Mouse (Mus musculus) C2C12 (cell line): Measurements from ENCODE around the gene Bsn. TPM values are rescaled to one million over a fixed set of nuclear protein-coding genes. Genes with fewer than 3 reads are reported as not detected.

Source experiments
- H3K27me3 ChIP-seq: one replicate; pipeline ENCODE4 v1.6.1; 2011; ENCODE audit not compliant: control insufficient read depth, insufficient read depth, insufficient read length
- H3K36me3 ChIP-seq: one replicate; pipeline ENCODE4 v1.6.1; 2011; ENCODE audit not compliant: control insufficient read depth, insufficient read depth
- H3K4me3 ChIP-seq: one replicate; pipeline ENCODE4 v1.5.1; 2011; ENCODE audit warnings: mild to moderate bottlenecking, control low read depth; ENCODE audit not compliant: poor library complexity, insufficient read depth, severe bottlenecking
- H3K79me2 ChIP-seq: one replicate; pipeline ENCODE4 v1.6.1; 2011; ENCODE audit not compliant: control insufficient read depth, insufficient read depth
- H3K79me3 ChIP-seq: one replicate; pipeline ENCODE4 v1.6.1; 2011; ENCODE audit warnings: low read depth, control low read depth
- H3ac ChIP-seq: one replicate; pipeline ENCODE3; 2011; ENCODE audit warnings: low read depth; ENCODE audit not compliant: control insufficient read depth, insufficient read length
- CEBPB ChIP-seq: IDR thresholded peaks from one replicate; pipeline ENCODE4 v1.6.1; 2011; ENCODE audit warnings: low read depth, mild to moderate bottlenecking, control low read depth, moderate library complexity
- CTCF ChIP-seq: IDR thresholded peaks from one replicate; pipeline ENCODE4 v1.5.1; 2011; ENCODE audit not compliant: control insufficient read depth, insufficient read depth, insufficient read length
- FOSL1 ChIP-seq: IDR thresholded peaks from one replicate; pipeline ENCODE4 v1.8.0; 2011; ENCODE audit warnings: mild to moderate bottlenecking, low read length; ENCODE audit not compliant: poor library complexity, insufficient read depth, severe bottlenecking
- MAX ChIP-seq: IDR thresholded peaks from one replicate; pipeline ENCODE4 v1.6.1; 2011; ENCODE audit warnings: mild to moderate bottlenecking, control low read depth
- MYOD1 ChIP-seq: IDR thresholded peaks from one replicate; pipeline ENCODE4 v1.6.1; 2011; ENCODE audit warnings: low read depth; ENCODE audit not compliant: control insufficient read depth, insufficient read length
- MYOG ChIP-seq: IDR thresholded peaks from one replicate; pipeline ENCODE4 v1.6.1; 2011; ENCODE audit not compliant: control insufficient read depth, insufficient read length; ENCODE audit errors: extremely low read depth
- USF1 ChIP-seq: IDR thresholded peaks from one replicate; pipeline ENCODE4 v1.6.1; 2011; ENCODE audit warnings: low read depth, mild to moderate bottlenecking, control low read depth, moderate library complexity
- polyA plus RNA-seq: library from polyadenylated mRNA; unstranded; fragments of >200 nt; fragmentation: generic; extraction: Trizol; gene quantifications from one replicate; pipeline ENCODE4 v1.2.1, GENCODE M21; 2012; ENCODE audit warnings: missing spikeins

Gene Bsn
- polyA plus RNA-seq, 1 experiment, result 0.85 TPM

DNA sequence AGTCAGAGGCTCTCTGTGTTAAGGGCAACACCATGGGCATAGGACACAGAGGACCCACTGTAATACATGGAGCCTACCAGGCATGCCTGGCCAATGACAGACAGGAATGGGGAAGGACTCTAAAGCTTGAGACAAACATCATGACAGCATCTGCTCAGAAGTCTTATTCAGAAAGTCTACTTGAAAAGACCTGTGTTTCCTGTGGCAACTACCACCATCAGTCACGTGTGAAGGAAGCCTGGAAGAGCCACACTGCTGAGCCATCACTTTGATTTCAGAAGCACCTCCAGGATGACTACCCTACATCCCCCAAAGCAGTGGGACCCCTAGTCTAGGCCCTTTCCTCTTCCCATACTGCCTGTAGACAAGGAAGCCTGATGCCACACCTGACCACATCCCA lies 39.7 kb downstream of the Bsn start:
- H3K27me3 ChIP-seq, result no peaks in the 10 kb centered on the region
- TF ChIP-seq USF1, result no peak
- TF ChIP-seq FOSL1, result no peak
- no peak for TF ChIP-seq MYOD1
- no peaks in the 10 kb centered on the region for H3K36me3 ChIP-seq
- no peak overlapping the region for H3ac ChIP-seq
- no peaks in the 10 kb centered on the region for H3K79me3 ChIP-seq
- no peaks in the 10 kb centered on the region for H3K79me2 ChIP-seq
- H3K4me3 ChIP-seq, result no peak overlapping the region

DNA sequence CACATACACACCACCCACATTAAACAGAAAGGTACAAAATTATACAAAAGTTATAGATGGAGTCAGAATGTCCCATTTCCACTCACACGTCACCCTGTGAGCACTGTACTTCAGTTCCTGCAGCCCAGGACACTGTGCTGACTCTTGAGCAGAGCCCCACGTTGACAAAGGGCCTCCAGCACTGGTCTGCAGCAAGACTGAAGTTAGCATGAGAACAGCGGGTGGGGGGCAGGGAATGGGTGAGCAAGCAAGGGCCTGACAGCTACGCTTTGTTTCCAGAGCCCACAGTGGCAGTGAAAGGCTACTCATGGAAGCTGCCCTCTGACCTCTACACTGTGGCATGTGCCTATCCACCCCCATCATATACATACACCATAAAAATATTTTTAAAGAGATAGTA lies 40.4 kb downstream of the Bsn start:
- Histone ChIP-seq H3K79me2 (no peaks in the 10 kb centered on the region), H3K79me3 (no peaks in the 10 kb centered on the region), H3K36me3 (no peaks in the 10 kb centered on the region), H3K27me3 (no peaks in the 10 kb centered on the region), H3K4me3 (no peak overlapping the region), H3ac (no peak overlapping the region)
- no peak for TF ChIP-seq CEBPB
- TF ChIP-seq MYOG, result no peak
- no peak for TF ChIP-seq FOSL1
- TF ChIP-seq MYOD1, result no peak
- no peak for TF ChIP-seq MAX
- TF ChIP-seq CTCF, result no peak
- TF ChIP-seq USF1, result no peak

DNA sequence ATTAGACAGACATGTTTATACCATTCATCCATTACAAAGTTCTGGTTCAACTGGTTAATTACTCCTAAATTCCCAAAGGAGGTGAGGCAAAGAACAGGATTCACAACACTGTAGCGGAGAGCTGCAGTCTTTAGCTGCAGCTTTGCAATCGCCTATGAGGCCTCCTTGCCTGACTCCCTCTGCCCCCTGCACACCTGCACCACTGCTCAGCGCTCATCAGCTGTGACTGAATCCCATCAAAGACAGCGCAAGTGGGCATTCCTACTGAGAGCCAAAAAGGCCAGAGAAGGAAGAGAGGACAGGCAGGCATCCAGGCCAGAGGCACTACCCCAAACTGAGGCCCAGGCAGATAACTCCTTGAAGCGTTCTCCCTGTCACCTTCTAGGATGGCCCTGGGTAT lies 42.6 kb downstream of the Bsn start:
- H3K36me3 ChIP-seq, result no peaks in the 10 kb centered on the region
- no peaks in the 10 kb centered on the region for H3K27me3 ChIP-seq
- H3K79me2 ChIP-seq, result no peaks in the 10 kb centered on the region
- H3K79me3 ChIP-seq, result no peaks in the 10 kb centered on the region
- no peak overlapping the region for H3ac ChIP-seq
- H3K4me3 ChIP-seq, result no peak overlapping the region
- TF ChIP-seq FOSL1 (no peak), CTCF (no peak), MAX (no peak), MYOG (no peak), USF1 (no peak), MYOD1 (no peak), CEBPB (no peak)

DNA sequence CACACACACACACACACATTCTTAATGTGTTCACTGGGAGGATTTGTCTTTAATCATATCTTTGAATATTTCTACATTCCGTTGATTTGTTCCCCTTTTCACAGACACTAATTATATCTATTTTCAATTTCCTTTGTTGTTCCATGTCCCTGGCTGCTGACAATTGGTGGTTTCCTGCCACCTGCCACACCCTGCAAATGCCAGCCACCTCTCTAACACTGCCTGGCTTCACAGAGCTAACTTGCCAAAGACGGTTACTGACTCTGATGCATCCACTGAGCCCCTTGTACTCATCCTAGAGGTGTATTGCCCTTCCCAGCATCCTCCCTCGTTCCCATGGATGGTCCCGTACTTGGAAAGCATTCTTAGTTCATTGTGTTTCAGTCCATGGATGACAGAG lies 43.7 kb downstream of the Bsn start:
- TF ChIP-seq USF1 (no peak), CTCF (no peak), MYOD1 (no peak), FOSL1 (no peak), MYOG (no peak), MAX (no peak), CEBPB (no peak)
- Histone ChIP-seq H3K79me3 (no peaks in the 10 kb centered on the region), H3K36me3 (no peaks in the 10 kb centered on the region), H3K79me2 (no peaks in the 10 kb centered on the region), H3K4me3 (no peak overlapping the region), H3ac (no peak overlapping the region), H3K27me3 (no peaks in the 10 kb centered on the region)

DNA sequence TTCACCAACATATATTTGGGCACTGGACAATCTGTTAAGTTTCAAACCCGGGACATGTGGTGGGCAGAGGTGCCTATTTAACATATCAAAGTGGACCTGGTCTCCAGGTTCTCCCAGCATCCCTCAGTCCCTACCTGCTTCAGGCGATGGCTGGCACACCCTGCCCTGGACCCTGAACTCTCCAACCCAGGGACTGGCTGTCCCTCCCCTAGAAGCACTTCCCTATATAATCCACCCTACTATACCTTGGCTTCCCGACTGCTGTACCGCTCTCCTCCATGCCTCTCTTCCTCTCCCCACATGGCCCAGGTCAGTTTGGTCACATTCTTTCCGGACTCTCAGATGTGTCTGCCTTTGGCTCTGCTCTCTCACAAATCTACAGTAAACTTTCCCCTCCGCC lies 44.4 kb downstream of the Bsn start:
- Histone ChIP-seq H3K36me3 (no peaks in the 10 kb centered on the region), H3K27me3 (no peaks in the 10 kb centered on the region), H3K4me3 (no peak overlapping the region), H3K79me2 (no peaks in the 10 kb centered on the region), H3ac (no peak overlapping the region), H3K79me3 (no peaks in the 10 kb centered on the region)
- TF ChIP-seq CEBPB (no peak), MYOG (no peak), FOSL1 (no peak), MAX (no peak), MYOD1 (no peak), CTCF (no peak), USF1 (no peak)

DNA sequence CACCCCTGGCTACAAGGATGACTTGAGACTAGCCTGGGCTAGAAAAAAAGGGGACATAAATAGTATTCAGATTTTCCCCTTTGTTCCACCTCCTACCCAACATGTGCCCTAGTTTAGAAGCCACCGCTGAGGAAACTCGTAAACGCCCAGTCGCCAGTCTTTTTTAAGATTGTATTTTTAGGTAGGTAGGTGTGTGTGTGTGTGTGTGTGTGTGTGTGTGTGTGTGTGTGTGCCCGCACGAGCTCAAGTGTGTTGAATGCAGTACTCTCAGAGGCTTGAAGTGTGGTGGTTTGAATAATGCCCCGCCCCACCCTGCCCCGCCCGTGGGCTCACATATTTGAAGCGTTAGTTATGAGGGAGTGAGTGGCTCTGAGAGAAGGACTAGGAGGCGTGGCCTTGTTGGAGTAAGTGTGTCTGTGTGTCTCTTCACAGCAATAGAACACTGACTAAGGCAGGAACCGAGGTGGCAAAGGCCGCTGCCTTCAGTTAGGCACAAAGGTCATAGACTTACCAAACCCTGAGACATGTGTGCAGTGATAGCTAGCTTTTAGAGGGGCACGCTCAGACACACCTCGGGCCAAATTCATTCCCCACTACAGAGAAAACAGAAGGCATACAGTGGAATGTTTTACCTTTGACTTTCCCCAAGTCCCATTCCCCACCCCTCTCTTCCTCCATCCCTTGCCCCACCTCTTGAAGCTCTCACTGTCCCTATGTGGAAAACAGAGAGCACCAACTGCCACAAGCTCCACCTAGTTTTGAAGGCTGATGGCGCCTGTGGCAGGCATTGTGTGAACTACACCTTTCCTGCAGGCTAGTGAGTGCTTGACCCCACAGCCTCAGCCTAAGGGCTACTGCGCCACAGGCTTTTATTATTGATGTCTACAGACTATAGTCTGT lies 45.6 kb downstream of the Bsn start:
- TF ChIP-seq CTCF, result no peak
- no peak for TF ChIP-seq USF1
- no peak for TF ChIP-seq MYOD1
- no peak for TF ChIP-seq MAX
- TF ChIP-seq FOSL1, result no peak
- TF ChIP-seq CEBPB, result no peak
- no peak for TF ChIP-seq MYOG
- no peak overlapping the region for H3K4me3 ChIP-seq
- H3K36me3 ChIP-seq, result no peaks in the 10 kb centered on the region

More for the DNA sequence above, 45.6 kb downstream of the Bsn start:
- Histone ChIP-seq H3K79me3 (no peaks in the 10 kb centered on the region), H3ac (no peak overlapping the region), H3K27me3 (no peaks in the 10 kb centered on the region), H3K79me2 (no peaks in the 10 kb centered on the region)
